Mouse (Mus musculus) hindbrain, embryonic 13.5 days (tissue): ENCODE results near the gene Srebf2. TPM values are rescaled to one million over a fixed set of nuclear protein-coding genes. Genes with fewer than 3 reads are reported as not detected.

ENCODE experiments used
- ATAC-seq: fragments of 200-750 bp; cut with Nextera tagmentation; 2 replicates; pipeline ENCODE4 v1.8.0; 2017; ENCODE audit warnings: moderate TSS enrichment; ENCODE audit not compliant: low FRiP score
- H3K27ac ChIP-seq: fragments of 300-500 bp; sonication (generic); 2 replicates; pipeline ENCODE4 v1.5.1; 2015; ENCODE audit warnings: inconsistent platforms, mild to moderate bottlenecking, moderate library complexity
- H3K27me3 ChIP-seq: fragments of 300-500 bp; sonication (generic); 2 replicates; pipeline ENCODE4 v1.6.1; 2015; ENCODE audit warnings: mild to moderate bottlenecking, inconsistent platforms
- H3K36me3 ChIP-seq: fragments of 300-500 bp; sonication (generic); 2 replicates; pipeline ENCODE4 v1.6.1; 2015; ENCODE audit warnings: mild to moderate bottlenecking, inconsistent platforms
- H3K4me1 ChIP-seq: fragments of 300-500 bp; sonication (generic); replicated peaks from 2 replicates; pipeline ENCODE4 v1.6.1; 2015; ENCODE audit warnings: inconsistent platforms
- H3K4me2 ChIP-seq: fragments of 300-500 bp; sonication (generic); 2 replicates; pipeline ENCODE4 v1.6.1; 2015; ENCODE audit warnings: inconsistent platforms, mild to moderate bottlenecking, moderate library complexity
- H3K4me3 ChIP-seq: fragments of 300-500 bp; sonication (generic); 2 replicates; pipeline ENCODE4 v1.5.1; 2015; ENCODE audit warnings: mild to moderate bottlenecking, inconsistent platforms
- H3K9ac ChIP-seq: fragments of 300-500 bp; sonication (generic); 2 replicates; pipeline ENCODE4 v1.6.1; 2015; ENCODE audit warnings: mild to moderate bottlenecking, inconsistent platforms
- H3K9me3 ChIP-seq: fragments of 300-500 bp; sonication (generic); 2 replicates; pipeline ENCODE4 v1.6.1; 2016; ENCODE audit warnings: inconsistent platforms
- WGBS: fragments of 180-500 bp; shearing (Covaris S2); methylation state at CpG from one replicate; pipeline ENCODE4 v1.1.7; 2015; 5-methylcytosine and 5-hydroxymethylcytosine counted together
- polyA plus RNA-seq: library from polyadenylated mRNA; unstranded; fragments of >200 nt; fragmentation: Nextera tagmentation; extraction: Ambion mirVana; gene quantifications from 2 replicates; pipeline ENCODE4 v1.2.1, GENCODE M21; 2015

The Srebf2 gene
- polyA plus RNA-seq, 1 experiment from 2014 or later: 179 TPM

- ATAC-seq: no peak
- Histone ChIP-seq H3K36me3 (peaks cover 11% of the 10 kb centered on the region), H3K9ac (no peak overlapping the region; the same call in 1 of the 2 replicates), H3K27me3 (no peaks in the 10 kb centered on the region), H3K4me1 (peaks cover 39% of the 10 kb centered on the region), H3K27ac (peak overlapping the region; percentile 99), H3K9me3 (no peaks in the 10 kb centered on the region), H3K4me3 (no peak overlapping the region), H3K4me2 (no peak overlapping the region)
- 81% methylated on average over 5 of the region's 5 CpGs for WGBS
Measured at GRCm38 (mm10) chr15:82144157-82144556, 2.8 kb upstream of the Srebf2 start.

- no peak overlapping the region for H3K9ac ChIP-seq
- H3K27ac ChIP-seq: peak overlapping the region; percentile 99
- no peaks in the 10 kb centered on the region for H3K27me3 ChIP-seq
- H3K4me3 ChIP-seq: no peak overlapping the region
- no peak for ATAC-seq
- H3K9me3 ChIP-seq: no peaks in the 10 kb centered on the region
- H3K4me2 ChIP-seq: no peak overlapping the region
- 47% methylated on average over 2 of the region's 2 CpGs for WGBS
- peaks cover 49% of the 10 kb centered on the region for H3K4me1 ChIP-seq
- peaks cover 11% of the 10 kb centered on the region for H3K36me3 ChIP-seq
Measured at GRCm38 (mm10) chr15:82145408-82145807, 1.6 kb upstream of the Srebf2 start.

GRCm38 (mm10) chr15:82145851-82146769 lies 871 bp upstream of the Srebf2 start:
- Histone ChIP-seq H3K27ac (peak overlapping the region; percentile 99), H3K27me3 (no peaks in the 10 kb centered on the region), H3K4me3 (peak overlapping the region; percentile 71), H3K36me3 (peaks cover 11% of the 10 kb centered on the region), H3K4me1 (peaks cover 54% of the 10 kb centered on the region), H3K9me3 (no peaks in the 10 kb centered on the region), H3K9ac (peak overlapping the region; percentile 26; the same call in 1 of the 2 replicates), H3K4me2 (peak overlapping the region; percentile 47)
- 15% methylated on average over 11 of the region's 11 CpGs for WGBS
- ATAC-seq: peak; percentile 33; the same call in 1 of the 2 replicates

- under 1% methylated on average over 47 of the region's 50 CpGs for WGBS
- no peak; the same call in 1 of the 2 replicates for ATAC-seq
Measured at GRCm38 (mm10) chr15:82147611-82148111, 680 bp downstream of the Srebf2 start.

GRCm38 (mm10) chr15:82148510-82148911 lies 1.5 kb downstream of the Srebf2 start:
- Histone ChIP-seq H3K4me3 (peak overlapping the region; percentile 71), H3K36me3 (peaks cover 4% of the 10 kb centered on the region; the same call in 1 of the 2 replicates), H3K27me3 (no peaks in the 10 kb centered on the region), H3K4me1 (peaks cover 72% of the 10 kb centered on the region), H3K9ac (peak overlapping the region; percentile 90), H3K9me3 (no peaks in the 10 kb centered on the region), H3K4me2 (peak overlapping the region; percentile 88), H3K27ac (peak overlapping the region; percentile 99)
- WGBS: 25% methylated on average over 9 of the region's 9 CpGs
- no peak for ATAC-seq

More at GRCm38 (mm10) chr15:82147611-82148111, 680 bp downstream of the Srebf2 start:
- H3K4me2 ChIP-seq: peak overlapping the region; percentile 88
- H3K27me3 ChIP-seq: no peaks in the 10 kb centered on the region
- no peaks in the 10 kb centered on the region for H3K9me3 ChIP-seq
- peaks cover 4% of the 10 kb centered on the region; the same call in 1 of the 2 replicates for H3K36me3 ChIP-seq
- peaks cover 67% of the 10 kb centered on the region for H3K4me1 ChIP-seq
- H3K4me3 ChIP-seq: peak overlapping the region; percentile 71
- H3K9ac ChIP-seq: peak overlapping the region; percentile 90
- H3K27ac ChIP-seq: peak overlapping the region; percentile 99

- Histone ChIP-seq H3K27ac (no peak overlapping the region), H3K9me3 (no peaks in the 10 kb centered on the region), H3K9ac (no peak overlapping the region), H3K36me3 (peaks cover 4% of the 10 kb centered on the region; the same call in 1 of the 2 replicates), H3K4me2 (peak overlapping the region; percentile 15; the same call in 1 of the 2 replicates), H3K4me1 (peaks cover 70% of the 10 kb centered on the region), H3K4me3 (no peak overlapping the region), H3K27me3 (no peaks in the 10 kb centered on the region)
- ATAC-seq: no peak
Measured at GRCm38 (mm10) chr15:82150042-82150441, 3.1 kb downstream of the Srebf2 start.

GRCm38 (mm10) chr15:82151176-82151575 lies 4.2 kb downstream of the Srebf2 start:
- H3K4me3 ChIP-seq: no peak overlapping the region
- H3K27me3 ChIP-seq: no peaks in the 10 kb centered on the region
- no peak for ATAC-seq
- H3K9ac ChIP-seq: no peak overlapping the region
- WGBS: 94% methylated on average over 4 of the region's 4 CpGs
- H3K4me1 ChIP-seq: peaks cover 61% of the 10 kb centered on the region
- no peak overlapping the region for H3K27ac ChIP-seq
- no peaks in the 10 kb centered on the region for H3K9me3 ChIP-seq
- H3K36me3 ChIP-seq: peaks cover 4% of the 10 kb centered on the region; the same call in 1 of the 2 replicates
- H3K4me2 ChIP-seq: no peak overlapping the region

- Histone ChIP-seq H3K4me3 (no peak overlapping the region), H3K27me3 (no peaks in the 10 kb centered on the region), H3K9me3 (no peaks in the 10 kb centered on the region), H3K9ac (no peak overlapping the region), H3K4me1 (peaks cover 57% of the 10 kb centered on the region), H3K4me2 (no peak overlapping the region), H3K36me3 (peaks cover 4% of the 10 kb centered on the region; the same call in 1 of the 2 replicates), H3K27ac (no peak overlapping the region)
- ATAC-seq: no peak
- 84% methylated on average over 12 of the region's 12 CpGs for WGBS
Measured at GRCm38 (mm10) chr15:82152022-82152421, 5.0 kb downstream of the Srebf2 start.

- Histone ChIP-seq H3K27ac (no peak overlapping the region), H3K4me1 (peaks cover 59% of the 10 kb centered on the region), H3K9ac (no peak overlapping the region), H3K9me3 (no peaks in the 10 kb centered on the region), H3K4me2 (no peak overlapping the region), H3K27me3 (no peaks in the 10 kb centered on the region), H3K36me3 (peaks cover 4% of the 10 kb centered on the region; the same call in 1 of the 2 replicates), H3K4me3 (no peak overlapping the region)
- ATAC-seq: no peak
- WGBS: 87% methylated on average over 7 of the region's 7 CpGs
Measured at GRCm38 (mm10) chr15:82152435-82152834, 5.5 kb downstream of the Srebf2 start.

- no peak overlapping the region for H3K4me3 ChIP-seq
- ATAC-seq: no peak
- H3K9ac ChIP-seq: no peak overlapping the region
- H3K9me3 ChIP-seq: no peaks in the 10 kb centered on the region
- H3K27ac ChIP-seq: no peak overlapping the region
- H3K36me3 ChIP-seq: no peaks in the 10 kb centered on the region; the same call in 1 of the 2 replicates
- H3K27me3 ChIP-seq: no peaks in the 10 kb centered on the region
- 92% methylated on average over 6 of the region's 6 CpGs for WGBS
- H3K4me2 ChIP-seq: no peak overlapping the region
- peaks cover 69% of the 10 kb centered on the region for H3K4me1 ChIP-seq
Measured at GRCm38 (mm10) chr15:82156298-82156697, 9.3 kb downstream of the Srebf2 start.

- WGBS: 68% methylated on average over 10 of the region's 10 CpGs
- Histone ChIP-seq H3K36me3 (no peaks in the 10 kb centered on the region), H3K9me3 (no peaks in the 10 kb centered on the region), H3K9ac (no peak overlapping the region), H3K27ac (no peak overlapping the region), H3K27me3 (no peaks in the 10 kb centered on the region), H3K4me2 (no peak overlapping the region), H3K4me1 (peaks cover 69% of the 10 kb centered on the region), H3K4me3 (no peak overlapping the region)
- ATAC-seq: no peak
Measured at GRCm38 (mm10) chr15:82156902-82157301, 9.9 kb downstream of the Srebf2 start.

- H3K36me3 ChIP-seq: no peaks in the 10 kb centered on the region
- H3K4me3 ChIP-seq: no peak overlapping the region
- H3K9ac ChIP-seq: 0 out of 2 replicates have a peak overlapping the region, but pooled peaks have one; percentile 43
- ATAC-seq: no peak
- 69% methylated on average over 17 of the region's 17 CpGs for WGBS
- H3K27me3 ChIP-seq: no peaks in the 10 kb centered on the region
- no peaks in the 10 kb centered on the region for H3K9me3 ChIP-seq
- no peak overlapping the region for H3K4me2 ChIP-seq
- H3K4me1 ChIP-seq: peaks cover 64% of the 10 kb centered on the region
- peak overlapping the region; percentile 5; the same call in 1 of the 2 replicates for H3K27ac ChIP-seq
Measured at GRCm38 (mm10) chr15:82158243-82159035, 11.5 kb downstream of the Srebf2 start.
